ENCODE assay signal across 8 mouse cellular contexts in genomic region chr2:27426406-27426854, GRCm38 (mm10). TPM values are rescaled to one million over a fixed set of nuclear protein-coding genes. Genes with fewer than 3 reads are reported as not detected.
DNase-seq lines count a peak whose midpoint lies in the region; ATAC-seq and TF ChIP-seq lines count a peak whose summit lies in the region.

No protein-coding gene starts in this region.

- no peaks in the 10 kb centered on the region for H3K36me3 ChIP-seq in megakaryocyte, embryonic 14.5 days (replicated peaks; ENCODE audit: low read length)
- H3K36me3 ChIP-seq in forebrain, postnatal 0 days (ENCODE audit: insufficient read depth): no peaks in the 10 kb centered on the region
- no peaks in the 10 kb centered on the region for H3K36me3 ChIP-seq in kidney, embryonic 15.5 days

- H3K27me3 ChIP-seq in megakaryocyte, embryonic 14.5 days (replicated peaks): peaks cover 70% of the 10 kb centered on the region
- no peaks in the 10 kb centered on the region for H3K27me3 ChIP-seq in forebrain, postnatal 0 days (ENCODE audit: insufficient read depth, low read length)
- H3K27me3 ChIP-seq in kidney, embryonic 15.5 days: no peaks in the 10 kb centered on the region

- peak overlapping the region; percentile 74 for H3K27ac ChIP-seq in forebrain, postnatal 0 days (ENCODE audit: low read depth, low read length)
- peak overlapping the region; percentile 87 for H3K27ac ChIP-seq in kidney, embryonic 15.5 days

- no peak for TF ChIP-seq CTCF in forebrain, postnatal 0 days (IDR thresholded peaks at IDR 0.05; ENCODE audit: low read depth)

- peaks cover 30% of the 10 kb centered on the region for H3K4me1 ChIP-seq in megakaryocyte, embryonic 14.5 days
- peaks cover 32% of the 10 kb centered on the region for H3K4me1 ChIP-seq in forebrain, postnatal 0 days (ENCODE audit: insufficient read depth)
- H3K4me1 ChIP-seq in kidney, embryonic 15.5 days: peaks cover 48% of the 10 kb centered on the region

- H3K4me3 ChIP-seq in megakaryocyte, embryonic 14.5 days (replicated peaks): peak overlapping the region; percentile 93
- peak overlapping the region; percentile 86 for H3K4me3 ChIP-seq in forebrain, postnatal 0 days (ENCODE audit: low read depth, low read length)
- peak overlapping the region; percentile 78 for H3K4me3 ChIP-seq in kidney, embryonic 15.5 days (replicated peaks)

- H3K4me2 ChIP-seq in forebrain, postnatal 0 days (ENCODE audit: low read depth): peak overlapping the region; percentile 98
- H3K4me2 ChIP-seq in kidney, embryonic 15.5 days: peak overlapping the region; percentile 99

- peak; percentile 75 to 79 for DNase-seq in adrenal gland, postnatal 36 days
- no peak for DNase-seq in forebrain, postnatal 0 days
- peak; percentile 52 for DNase-seq in lung, postnatal 36 days
- no peak for DNase-seq in left cerebral cortex, adult 8-10 months (ENCODE audit: low spot score in 2 of 2)

- no peak for ATAC-seq in megakaryocyte, adult 5-6 weeks (ENCODE audit: poor library complexity, severe bottlenecking)
- ATAC-seq in forebrain, postnatal 0 days: peak; percentile 24
- ATAC-seq in kidney, embryonic 15.5 days (replicated peaks; ENCODE audit: low FRiP score): peak; percentile 59
- no peak for ATAC-seq in monocyte, adult 5-6 weeks (replicated peaks; ENCODE audit: insufficient number of reproducible peaks, low FRiP score, low TSS enrichment, poor library complexity, severe bottlenecking)

- peak overlapping the region; percentile 77 for H3K9ac ChIP-seq in forebrain, postnatal 0 days
- peak overlapping the region; percentile 71 for H3K9ac ChIP-seq in kidney, embryonic 15.5 days

- no peaks in the 10 kb centered on the region for H3K9me3 ChIP-seq in megakaryocyte, embryonic 14.5 days
- H3K9me3 ChIP-seq in forebrain, postnatal 0 days (ENCODE audit: low read length): no peaks in the 10 kb centered on the region
- no peaks in the 10 kb centered on the region for H3K9me3 ChIP-seq in kidney, embryonic 15.5 days (replicated peaks)

- 1% methylated on average over 54 of the region's 64 CpGs for WGBS in forebrain, postnatal 0 days
- WGBS in kidney, embryonic 15.5 days: 0% methylated on average over 63 of the region's 64 CpGs

RNA-seq across cellular contexts. Expression of gene Vav2, which starts 0.4 kb away (rescaled TPM):
- polyA plus RNA-seq in megakaryocyte, embryonic 14.5 days (2012; ENCODE audit: insufficient read depth, low replicate concordance): 2.8 and 5.5 TPM in 2 replicates
- total RNA-seq in megakaryocyte, adult 5-6 weeks (2015): 5.9 and 8.0 TPM in 2 replicates
- 11.0 and 11.5 TPM in 2 replicates for total RNA-seq in megakaryocyte, adult 5-6 weeks (2017)
- 10 to 100 TPM; 23.1 to 31.9 TPM for total RNA-seq in adrenal gland, postnatal 36 days (2021)
- total RNA-seq in forebrain, postnatal 0 days (2014; rRNA removed): 39.3 and 39.6 TPM in 2 replicates
- 4.9 and 7.1 TPM in 2 replicates for polyA plus RNA-seq in forebrain, postnatal 0 days (2015; fragmentation: Nextera tagmentation; extraction: Ambion mirVana)
- 7.1 and 8.3 TPM in 2 replicates for polyA plus RNA-seq in kidney, embryonic 15.5 days (2015; fragmentation: Nextera tagmentation; extraction: Ambion mirVana)
- 17.7 to 18.3 TPM (median 18.0 TPM) in 3 replicates for total RNA-seq in monocyte, adult 5-6 weeks (2017)
- total RNA-seq in left cerebral cortex, adult 8-10 months (2022): 10 to 100 TPM in 2 of 4 experiments, 1 to 10 TPM in 2; 9.1 to 11.0 (median 9.8) TPM

RNA-seq across cellular contexts. Expression of gene Brd3os, which starts 15.7 kb away (rescaled TPM):
- 0.51 TPM in 1 of 2 replicates, not detected in the other for polyA plus RNA-seq in megakaryocyte, embryonic 14.5 days (2012; ENCODE audit: insufficient read depth, low replicate concordance)
- total RNA-seq in megakaryocyte, adult 5-6 weeks (2015): 0.93 TPM in 1 of 2 replicates, not detected in the other
- total RNA-seq in megakaryocyte, adult 5-6 weeks (2017): 0.11 TPM in 1 of 2 replicates, not detected in the other
- 10 to 100 TPM in 1 of 2 experiments, 1 to 10 TPM in 1; 9.2 to 11.4 TPM for total RNA-seq in adrenal gland, postnatal 36 days (2021)
- total RNA-seq in forebrain, postnatal 0 days (2014; rRNA removed): 30.9 and 33.9 TPM in 2 replicates
- polyA plus RNA-seq in forebrain, postnatal 0 days (2015; fragmentation: Nextera tagmentation; extraction: Ambion mirVana): 43.7 and 44.1 TPM in 2 replicates
- 10.1 and 11.2 TPM in 2 replicates for polyA plus RNA-seq in kidney, embryonic 15.5 days (2015; fragmentation: Nextera tagmentation; extraction: Ambion mirVana)
- total RNA-seq in monocyte, adult 5-6 weeks (2017): 2.2 TPM in 1 of 3 replicates, not detected in the others
- 10 to 100 TPM; 28.5 to 30.9 (median 28.8) TPM for total RNA-seq in left cerebral cortex, adult 8-10 months (2022)

Comparison
In these comparisons a context has a peak if more than half of its experiments do, and no peak if none do; other contexts are left out.
1. ATAC-seq: peak in forebrain, postnatal 0 days (single experiment) and kidney, embryonic 15.5 days (single experiment); none in megakaryocyte, adult 5-6 weeks (single experiment) and monocyte, adult 5-6 weeks (single experiment).
2. DNase-seq: peak in adrenal gland, postnatal 36 days (2 of 2) and lung, postnatal 36 days (single experiment); none in forebrain, postnatal 0 days (single experiment) and left cerebral cortex, adult 8-10 months (0 of 2).
3. Peak in every context shown above with its lines, with median percentiles within 50 percentile points of each other: H3K4me3 ChIP-seq.